Mouse (Mus musculus): Measurements from ENCODE around the gene Ncam2. TPM values are rescaled to one million over a fixed set of nuclear protein-coding genes. Genes with fewer than 3 reads are reported as not detected.
"Not testable (repeated sequence)": the region's sequence is repeated elsewhere in the genome, so short reads cannot be mapped to it uniquely, and the experiment has no call there.

Gene Ncam2
- polyA plus RNA-seq, 1 experiment from 2014 or later: 0.05 TPM

DNA sequence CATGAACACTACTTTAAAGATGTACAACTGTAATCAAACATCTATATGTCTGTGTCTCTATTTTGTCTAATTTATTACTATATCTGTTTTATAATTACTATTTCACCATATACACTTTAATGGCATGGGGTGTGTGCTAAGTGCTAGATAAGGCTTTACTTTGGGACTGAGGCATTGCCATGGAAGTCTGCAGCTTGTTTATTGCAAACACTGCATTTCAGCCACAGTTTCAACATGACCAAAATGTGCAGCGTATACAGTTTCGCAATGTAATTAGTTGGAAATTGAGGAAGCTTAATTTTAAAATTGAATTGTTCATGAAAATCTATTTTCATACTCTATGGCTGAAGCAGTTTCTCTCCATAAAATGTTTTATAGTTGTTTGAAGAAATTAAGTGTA, 254.0 kb downstream of the Ncam2 start:
- no peak overlapping the region for H3K4me3 ChIP-seq
- WGBS: 85% methylated on average over 2 of the region's 2 CpGs
- no peaks in the 10 kb centered on the region for H3K36me3 ChIP-seq
- no peak overlapping the region for H3K9ac ChIP-seq
- H3K9me3 ChIP-seq: no peaks in the 10 kb centered on the region
- no peak overlapping the region for H3K4me2 ChIP-seq
- H3K27ac ChIP-seq (replicated peaks): no peak overlapping the region
- no peak for ATAC-seq (ENCODE audit: extremely low read depth, insufficient number of reproducible peaks, low FRiP score, low TSS enrichment)
- no peaks in the 10 kb centered on the region for H3K27me3 ChIP-seq (replicated peaks)
- H3K4me1 ChIP-seq: no peaks in the 10 kb centered on the region

DNA sequence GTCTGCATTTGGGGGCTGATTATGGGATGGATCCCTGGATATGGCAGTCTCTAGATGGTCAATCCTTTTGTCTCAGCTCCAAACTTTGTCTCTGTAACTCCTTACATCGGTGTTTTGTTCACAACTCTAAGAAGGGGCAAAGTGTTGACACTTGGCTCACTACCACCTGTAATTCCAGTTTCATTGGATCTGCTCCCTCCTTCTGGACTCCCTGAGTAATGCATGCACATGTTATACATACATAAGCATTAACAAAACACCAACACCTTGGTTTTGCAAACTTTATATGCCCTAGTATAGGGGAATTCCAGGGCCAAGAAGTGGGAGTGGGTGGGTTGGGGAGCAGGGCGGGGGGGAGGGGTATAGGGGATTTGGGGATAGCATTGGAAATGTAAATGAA, 262.2 kb downstream of the Ncam2 start:
- not testable (repeated sequence) for H3K27ac ChIP-seq (replicated peaks); H3K27me3 ChIP-seq (replicated peaks); H3K4me3 ChIP-seq; H3K9me3 ChIP-seq; H3K4me1 ChIP-seq; H3K9ac ChIP-seq; ATAC-seq (ENCODE audit: extremely low read depth, insufficient number of reproducible peaks, low FRiP score, low TSS enrichment); H3K4me2 ChIP-seq; H3K36me3 ChIP-seq
- 70% methylated on average over 2 of the region's 2 CpGs for WGBS

- H3K27me3 ChIP-seq (replicated peaks): no peaks in the 10 kb centered on the region
- no peak for ATAC-seq (ENCODE audit: extremely low read depth, insufficient number of reproducible peaks, low FRiP score, low TSS enrichment)
- no peak overlapping the region for H3K27ac ChIP-seq (replicated peaks)
- H3K36me3 ChIP-seq: no peaks in the 10 kb centered on the region
- WGBS: 50% methylated on average over 1 of the region's 1 CpGs
- H3K9me3 ChIP-seq: no peaks in the 10 kb centered on the region
- no peak overlapping the region for H3K9ac ChIP-seq
- no peak overlapping the region for H3K4me2 ChIP-seq
- no peaks in the 10 kb centered on the region for H3K4me1 ChIP-seq
- no peak overlapping the region for H3K4me3 ChIP-seq
Measured at GRCm38 (mm10) chr16:81472925-81473324, 272.4 kb downstream of the Ncam2 start.

DNA sequence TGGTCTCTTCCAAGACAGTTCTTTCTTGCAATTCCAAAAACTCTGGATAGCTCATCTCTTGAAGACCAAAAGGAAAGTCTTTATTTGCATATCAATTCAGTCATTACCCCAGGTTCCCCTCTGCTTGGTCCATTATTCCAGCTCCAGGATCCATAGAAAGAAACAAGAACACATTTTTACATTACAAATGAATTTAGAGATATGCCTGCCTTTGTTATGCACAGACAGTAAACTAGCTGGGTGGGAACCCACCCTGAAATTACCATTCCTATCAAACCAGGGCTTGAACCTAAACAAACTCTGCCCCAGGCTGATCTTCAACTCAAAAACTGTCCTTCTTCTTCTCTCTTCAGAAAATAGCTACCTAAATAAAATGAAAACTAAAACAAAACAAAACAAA, 280.6 kb downstream of the Ncam2 start:
- H3K27ac ChIP-seq (replicated peaks): no peak overlapping the region
- H3K4me2 ChIP-seq: no peak overlapping the region
- H3K4me3 ChIP-seq: no peak overlapping the region
- H3K27me3 ChIP-seq (replicated peaks): no peaks in the 10 kb centered on the region
- no peaks in the 10 kb centered on the region for H3K9me3 ChIP-seq
- no peak overlapping the region for H3K9ac ChIP-seq
- no peaks in the 10 kb centered on the region for H3K4me1 ChIP-seq
- no peaks in the 10 kb centered on the region for H3K36me3 ChIP-seq
- ATAC-seq (ENCODE audit: extremely low read depth, insufficient number of reproducible peaks, low FRiP score, low TSS enrichment): no peak

- no peak for ATAC-seq (ENCODE audit: extremely low read depth, insufficient number of reproducible peaks, low FRiP score, low TSS enrichment)
- Histone ChIP-seq H3K9me3 (peaks cover 3% of the 10 kb centered on the region; the same call in 1 of the 2 replicates), H3K36me3 (no peaks in the 10 kb centered on the region), H3K27me3 (replicated peaks) (no peaks in the 10 kb centered on the region), H3K9ac (no peak overlapping the region), H3K4me1 (no peaks in the 10 kb centered on the region), H3K4me3 (no peak overlapping the region), H3K4me2 (no peak overlapping the region), H3K27ac (replicated peaks) (no peak overlapping the region)
- WGBS: 68% methylated on average over 2 of the region's 2 CpGs
Measured at GRCm38 (mm10) chr16:81496111-81496510, 295.6 kb downstream of the Ncam2 start.

- H3K9ac ChIP-seq: no peak overlapping the region
- ATAC-seq (ENCODE audit: extremely low read depth, insufficient number of reproducible peaks, low FRiP score, low TSS enrichment): no peak
Measured at GRCm38 (mm10) chr16:81502578-81502977, 302.1 kb downstream of the Ncam2 start.

DNA sequence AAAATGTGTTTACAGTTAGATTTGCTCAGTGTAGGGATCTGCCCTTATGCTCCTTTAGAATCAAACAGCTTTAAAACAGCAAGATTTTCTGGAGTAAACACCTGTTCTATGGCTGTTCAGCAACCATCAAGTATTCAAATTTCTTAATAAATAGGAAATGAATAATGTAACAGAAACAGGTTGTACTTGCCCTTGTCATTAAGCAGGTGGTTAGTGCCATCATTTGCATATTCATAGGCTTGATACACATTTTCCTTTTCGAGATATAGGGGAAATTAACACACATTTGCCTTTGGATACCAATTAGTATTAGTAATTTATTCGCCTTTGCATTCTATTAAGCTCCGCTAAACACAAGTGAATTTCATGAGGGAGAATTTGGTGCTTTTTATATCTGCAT, 335.7 kb downstream of the Ncam2 start:
- ATAC-seq (ENCODE audit: extremely low read depth, insufficient number of reproducible peaks, low FRiP score, low TSS enrichment): no peak

More at GRCm38 (mm10) chr16:81502578-81502977, 302.1 kb downstream of the Ncam2 start:
- 82% methylated on average over 2 of the region's 2 CpGs for WGBS
- Histone ChIP-seq H3K27ac (replicated peaks) (no peak overlapping the region), H3K4me3 (no peak overlapping the region), H3K9me3 (peaks cover 3% of the 10 kb centered on the region; the same call in 1 of the 2 replicates), H3K36me3 (no peaks in the 10 kb centered on the region), H3K4me2 (no peak overlapping the region), H3K27me3 (replicated peaks) (no peaks in the 10 kb centered on the region), H3K4me1 (no peaks in the 10 kb centered on the region)

GRCm38 (mm10) chr16:81587565-81588107, 387.1 kb downstream of the Ncam2 start:
- ATAC-seq (ENCODE audit: extremely low read depth, insufficient number of reproducible peaks, low FRiP score, low TSS enrichment): no peak
- WGBS: 76% methylated on average over 4 of the region's 4 CpGs

More for the DNA sequence above, 335.7 kb downstream of the Ncam2 start:
- no peak overlapping the region for H3K9ac ChIP-seq
- H3K36me3 ChIP-seq: no peaks in the 10 kb centered on the region
- H3K27ac ChIP-seq (replicated peaks): no peak overlapping the region
- no peaks in the 10 kb centered on the region for H3K27me3 ChIP-seq (replicated peaks)
- 66% methylated on average over 3 of the region's 3 CpGs for WGBS
- H3K4me2 ChIP-seq: no peak overlapping the region
- H3K4me3 ChIP-seq: no peak overlapping the region
- H3K4me1 ChIP-seq: no peaks in the 10 kb centered on the region
- no peaks in the 10 kb centered on the region for H3K9me3 ChIP-seq

DNA sequence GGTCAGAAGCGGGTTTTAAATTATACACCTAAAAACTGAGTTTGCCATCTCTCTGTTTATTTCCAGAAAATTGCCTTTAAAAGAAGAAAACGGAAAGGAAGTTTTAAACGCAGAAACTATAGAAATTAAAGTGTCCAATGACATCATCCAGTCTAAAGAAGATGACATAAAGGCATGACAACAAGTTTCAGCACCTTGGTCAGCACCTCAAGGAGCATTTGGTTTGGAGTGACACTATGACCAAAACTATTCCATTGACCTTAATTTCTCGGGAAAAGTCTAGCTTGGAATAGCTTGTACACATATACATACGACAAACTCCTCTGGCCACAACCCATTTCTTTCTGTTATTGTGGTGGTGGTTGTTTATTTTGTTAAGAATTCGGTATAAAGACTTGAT, 422.8 kb downstream of the Ncam2 start:
- WGBS: 39% methylated on average over 6 of the region's 6 CpGs
- H3K9me3 ChIP-seq: no peaks in the 10 kb centered on the region
- no peak overlapping the region for H3K4me3 ChIP-seq
- no peak overlapping the region for H3K4me2 ChIP-seq
- no peaks in the 10 kb centered on the region for H3K4me1 ChIP-seq
- no peaks in the 10 kb centered on the region for H3K27me3 ChIP-seq (replicated peaks)
- no peak overlapping the region for H3K27ac ChIP-seq (replicated peaks)
- H3K36me3 ChIP-seq: no peaks in the 10 kb centered on the region
- ATAC-seq (ENCODE audit: extremely low read depth, insufficient number of reproducible peaks, low FRiP score, low TSS enrichment): no peak
- no peak overlapping the region for H3K9ac ChIP-seq

More at GRCm38 (mm10) chr16:81587565-81588107, 387.1 kb downstream of the Ncam2 start:
- Histone ChIP-seq H3K9me3 (no peaks in the 10 kb centered on the region), H3K4me2 (no peak overlapping the region), H3K4me1 (no peaks in the 10 kb centered on the region), H3K36me3 (no peaks in the 10 kb centered on the region), H3K27me3 (replicated peaks) (no peaks in the 10 kb centered on the region), H3K27ac (replicated peaks) (no peak overlapping the region), H3K4me3 (no peak overlapping the region), H3K9ac (no peak overlapping the region)

DNA sequence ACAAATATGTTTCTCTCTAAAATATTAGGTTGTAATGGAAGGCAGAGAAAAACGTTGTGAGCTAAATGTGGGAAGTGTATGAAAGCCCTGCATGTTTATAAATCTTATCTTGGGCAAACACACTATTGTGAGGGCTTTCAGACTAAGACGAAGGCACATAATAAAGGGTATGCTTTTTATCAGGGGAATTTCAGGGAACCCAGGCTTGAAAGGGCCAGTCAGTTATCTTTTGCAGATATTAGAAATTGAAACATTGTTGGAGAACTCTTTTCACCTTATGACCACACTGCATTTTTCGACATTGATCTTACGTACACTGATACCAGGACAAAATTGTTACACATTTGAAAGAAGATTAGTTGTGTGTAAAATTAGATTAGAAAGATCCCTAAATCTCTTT, 423.3 kb downstream of the Ncam2 start:
- Histone ChIP-seq H3K27ac (replicated peaks) (no peak overlapping the region), H3K9ac (no peak overlapping the region), H3K4me1 (no peaks in the 10 kb centered on the region), H3K36me3 (no peaks in the 10 kb centered on the region), H3K27me3 (replicated peaks) (no peaks in the 10 kb centered on the region), H3K9me3 (no peaks in the 10 kb centered on the region), H3K4me2 (no peak overlapping the region), H3K4me3 (no peak overlapping the region)
- ATAC-seq (ENCODE audit: extremely low read depth, insufficient number of reproducible peaks, low FRiP score, low TSS enrichment): no peak
- WGBS: 56% methylated on average over 4 of the region's 4 CpGs

GRCm38 (mm10) chr16:81650286-81650685, 449.8 kb downstream of the Ncam2 start:
- 75% methylated on average over 3 of the region's 3 CpGs for WGBS
- no peak overlapping the region for H3K4me3 ChIP-seq
- H3K4me2 ChIP-seq: no peak overlapping the region
- H3K9me3 ChIP-seq: no peaks in the 10 kb centered on the region
- H3K36me3 ChIP-seq: no peaks in the 10 kb centered on the region
- no peak overlapping the region for H3K27ac ChIP-seq (replicated peaks)
- H3K9ac ChIP-seq: no peak overlapping the region
- H3K4me1 ChIP-seq: no peaks in the 10 kb centered on the region
- no peaks in the 10 kb centered on the region for H3K27me3 ChIP-seq (replicated peaks)
- no peak for ATAC-seq (ENCODE audit: extremely low read depth, insufficient number of reproducible peaks, low FRiP score, low TSS enrichment)

- no peaks in the 10 kb centered on the region for H3K36me3 ChIP-seq
- no peaks in the 10 kb centered on the region for H3K4me1 ChIP-seq
- ATAC-seq (ENCODE audit: extremely low read depth, insufficient number of reproducible peaks, low FRiP score, low TSS enrichment): no peak
- no peak overlapping the region for H3K4me2 ChIP-seq
- no peaks in the 10 kb centered on the region for H3K27me3 ChIP-seq (replicated peaks)
- no peak overlapping the region for H3K9ac ChIP-seq
- 43% methylated on average over 1 of the region's 1 CpGs for WGBS
- no peaks in the 10 kb centered on the region for H3K9me3 ChIP-seq
- H3K27ac ChIP-seq (replicated peaks): no peak overlapping the region
- H3K4me3 ChIP-seq: no peak overlapping the region
Measured at GRCm38 (mm10) chr16:81651550-81651949, 451.1 kb downstream of the Ncam2 start.
